Mouse (Mus musculus): Measurements from ENCODE around the gene Ssr1. TPM values are rescaled to one million over a fixed set of nuclear protein-coding genes. Genes with fewer than 3 reads are reported as not detected.

Ssr1 gene
- total RNA-seq, 4 experiments from 2014 or later = 92.0 to 103 (median 98.7) TPM

GRCm38 (mm10) chr13:37918336-37919261, 75.4 kb downstream of the Ssr1 start:
- no peak for DNase-seq (ENCODE audit: low spot score in 2 of 2)

Other genes with a start within 250 kb of the Ssr1 start
- gene Rreb1, start 215.8 kb downstream of the Ssr1 start, total RNA-seq (2022) = 10 to 100 TPM; 70.8 to 99.4 (median 89.0) TPM
- 10 to 100 TPM; 28.6 to 33.0 (median 30.6) TPM for gene Riok1, start 42.8 kb upstream of the Ssr1 start, total RNA-seq (2022)
- gene Cage1, start 42.9 kb upstream of the Ssr1 start, total RNA-seq (2022) = 1 to 10 TPM; 4.5 to 8.5 (median 6.7) TPM
- 10 to 100 TPM in 1 of 4 experiments, 1 to 10 TPM in 3; 7.6 to 11.1 (median 9.1) TPM for gene Dsp, start 157.1 kb upstream of the Ssr1 start, total RNA-seq (2022)
- gene Snrnp48, start 210.7 kb upstream of the Ssr1 start, total RNA-seq (2022) = 10 to 100 TPM; 24.1 to 26.0 (median 24.5) TPM

Measured in layer of hippocampus, adult 8-10 months (tissue).